ENCODE assay signal across 27 mouse cellular contexts in genomic region chr3:99709506-99709905, GRCm38 (mm10).
"Had no signal": no experiment of that assay in that cellular context is flagged by ENCODE, and none has a peak within 500 bp of the region (broad histone marks: within the 10 kb centered on the region; RNA-seq: fewer than 3 reads in every experiment).

No protein-coding gene starts in this region.

- DNase-seq: gastrocnemius, postnatal 14 days; gastrocnemius, postnatal 36 days; heart, adult 11 months; heart, adult 2 months; heart, postnatal 14 days; heart, postnatal 36 days; kidney, adult 18-20 months; kidney, adult 8-10 months; kidney, postnatal 14 days; kidney, postnatal 36 days; layer of hippocampus, adult 9-11 months; layer of hippocampus, postnatal 36 days; left cerebral cortex, postnatal 4 days had no signal

- H3K9me3 ChIP-seq: heart, embryonic 13.5 days; heart, embryonic 15.5 days; hindbrain, embryonic 13.5 days; hindbrain, embryonic 15.5 days; intestine, embryonic 15.5 days; limb, embryonic 13.5 days; limb, embryonic 15.5 days; liver, embryonic 12.5 days had no signal

- ATAC-seq: hindbrain, postnatal 0 days; inflammation-experienced regulatory T-cells, adult 6 months; intestine, embryonic 15.5 days; intestine, postnatal 0 days; liver, embryonic 12.5 days had no signal

- H3K36me3 ChIP-seq: heart, embryonic 13.5 days; heart, embryonic 15.5 days; hindbrain, embryonic 13.5 days; hindbrain, embryonic 15.5 days; intestine, embryonic 15.5 days; limb, embryonic 13.5 days; limb, embryonic 15.5 days; liver, embryonic 12.5 days had no signal

- H3K4me1 ChIP-seq: heart, embryonic 13.5 days; heart, embryonic 15.5 days; hindbrain, embryonic 13.5 days; hindbrain, embryonic 15.5 days; intestine, embryonic 15.5 days; limb, embryonic 13.5 days; limb, embryonic 15.5 days; liver, embryonic 12.5 days had no signal

- H3K4me2 ChIP-seq: heart, embryonic 11.5 days; heart, embryonic 13.5 days; heart, embryonic 15.5 days; hindbrain, embryonic 13.5 days; hindbrain, embryonic 15.5 days; intestine, embryonic 15.5 days; limb, embryonic 13.5 days; limb, embryonic 15.5 days; liver, embryonic 12.5 days had no signal

- H3K27me3 ChIP-seq: heart, embryonic 13.5 days; heart, embryonic 15.5 days; hindbrain, embryonic 13.5 days; hindbrain, embryonic 15.5 days; intestine, embryonic 15.5 days; limb, embryonic 13.5 days; limb, embryonic 15.5 days; liver, embryonic 12.5 days had no signal

- H3K4me3 ChIP-seq: heart, adult 2 months; heart, embryonic 13.5 days; heart, embryonic 15.5 days; hindbrain, embryonic 13.5 days; hindbrain, embryonic 15.5 days; intestine, embryonic 15.5 days; limb, embryonic 13.5 days; limb, embryonic 15.5 days; liver, embryonic 12.5 days had no signal

- H3K9ac ChIP-seq: heart, embryonic 13.5 days; heart, embryonic 15.5 days; hindbrain, embryonic 13.5 days; hindbrain, embryonic 15.5 days; intestine, embryonic 15.5 days; limb, embryonic 13.5 days; limb, embryonic 15.5 days; liver, embryonic 12.5 days; liver, embryonic 14.5 days had no signal

- H3K27ac ChIP-seq: heart, adult 2 months; heart, embryonic 13.5 days; heart, embryonic 15.5 days; hindbrain, embryonic 13.5 days; hindbrain, embryonic 15.5 days; hindbrain, postnatal 0 days; intestine, embryonic 15.5 days; kidney, postnatal 0 days; limb, embryonic 13.5 days; limb, embryonic 15.5 days; liver, embryonic 12.5 days; liver, embryonic 14.5 days had no signal
